Mouse (Mus musculus): Measurements from ENCODE around the gene Cacnb1. TPM values are rescaled to one million over a fixed set of nuclear protein-coding genes. Genes with fewer than 3 reads are reported as not detected.

Cacnb1 gene
- polyA plus RNA-seq, 1 experiment from 2014 or later: 75.2 TPM

DNA sequence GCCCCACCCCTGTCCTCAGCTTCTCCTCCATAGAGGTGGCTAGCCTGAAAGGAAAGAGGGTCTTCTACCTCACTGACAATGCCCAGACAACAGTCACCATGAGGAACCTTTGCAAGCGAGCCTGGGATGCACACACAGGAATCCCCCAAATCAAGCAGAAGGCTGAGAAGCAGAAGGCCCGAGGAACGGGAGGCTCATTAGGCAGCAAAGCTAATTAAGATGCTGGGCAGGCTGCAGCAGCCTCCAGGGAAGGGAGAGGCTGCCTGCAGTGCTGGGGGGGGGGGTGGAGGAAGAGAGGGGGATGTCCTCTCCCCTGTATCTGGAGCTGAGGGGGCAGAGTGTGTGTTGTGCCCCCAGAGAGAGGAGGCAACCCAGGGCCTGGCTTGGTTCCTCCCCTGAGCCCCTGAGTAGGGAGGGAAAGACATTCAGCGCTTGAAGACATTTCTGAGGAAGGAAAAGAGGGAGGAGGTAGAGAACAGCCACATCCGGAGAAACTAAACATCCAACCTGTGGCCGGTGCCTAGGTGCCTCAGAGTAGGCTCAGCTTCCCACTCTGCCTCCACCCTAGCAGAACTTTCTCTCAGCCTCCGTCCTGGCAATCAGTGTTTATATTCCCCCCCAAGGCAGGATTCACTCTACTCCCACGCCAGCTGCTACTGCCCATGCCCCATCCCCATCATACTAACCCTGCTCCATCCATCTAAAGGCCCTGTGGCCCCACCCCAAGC is 2.8 kb downstream of the Cacnb1 start:
- no peak for ATAC-seq (replicated peaks)
- H3K27me3 ChIP-seq (replicated peaks): no peaks in the 10 kb centered on the region
- 14% methylated on average over 8 of the region's 8 CpGs for WGBS

DNA sequence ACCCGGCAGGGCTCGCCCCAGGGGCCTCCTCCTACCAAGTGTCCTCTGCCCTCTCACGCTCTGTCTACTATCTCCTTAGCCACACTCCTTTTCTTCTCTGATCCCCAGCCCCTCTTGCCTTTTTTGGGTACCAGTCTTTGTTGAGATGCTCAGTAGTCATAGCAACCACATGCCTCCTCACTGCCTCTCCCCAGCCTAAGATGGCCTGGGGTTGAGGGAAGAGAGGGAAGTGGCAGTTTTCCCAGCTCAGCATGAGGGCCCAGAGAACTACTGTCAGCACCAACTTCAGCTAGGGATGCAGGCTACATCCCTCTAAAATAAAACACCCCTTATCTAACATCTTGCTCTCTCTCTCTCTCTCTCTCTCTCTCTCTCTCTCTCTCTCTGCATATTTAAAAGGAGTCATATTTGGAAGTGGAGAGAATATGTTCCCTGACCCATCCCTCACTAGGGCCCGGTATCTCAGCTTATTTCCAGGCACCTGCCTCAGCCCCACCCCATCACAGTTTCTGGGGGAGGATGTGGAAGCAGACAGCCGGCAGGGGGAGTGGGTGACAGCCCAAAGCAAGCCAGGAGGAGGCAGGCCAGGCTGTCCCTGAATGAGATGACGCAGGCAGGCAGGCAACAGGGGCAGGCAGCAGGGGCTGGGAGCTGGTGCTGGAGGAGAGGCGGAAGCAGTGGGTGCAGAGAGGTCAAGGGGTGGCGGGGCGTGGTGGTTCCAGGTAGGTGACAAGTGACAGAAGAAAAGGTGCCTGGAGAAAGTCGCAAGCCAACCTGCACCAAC is 3.8 kb downstream of the Cacnb1 start:
- ATAC-seq (replicated peaks): no peak
- Histone ChIP-seq H3K36me3 (replicated peaks) (peaks cover 27% of the 10 kb centered on the region), H3K27ac (peak overlapping the region; percentile 57), H3K4me3 (peak overlapping the region; percentile 86; the same call in 1 of the 2 replicates), H3K27me3 (replicated peaks) (no peaks in the 10 kb centered on the region), H3K4me1 (peaks cover 45% of the 10 kb centered on the region), H3K4me2 (peak overlapping the region; percentile 72), H3K9ac (peak overlapping the region; percentile 95; the same call in 1 of the 2 replicates), H3K9me3 (no peaks in the 10 kb centered on the region)
- 24% methylated on average over 10 of the region's 10 CpGs for WGBS

More for the DNA sequence above, 2.8 kb downstream of the Cacnb1 start:
- Histone ChIP-seq H3K4me2 (peak overlapping the region; percentile 72), H3K4me1 (peaks cover 45% of the 10 kb centered on the region), H3K9ac (peak overlapping the region; percentile 95), H3K9me3 (no peaks in the 10 kb centered on the region), H3K27ac (peak overlapping the region; percentile 57), H3K36me3 (replicated peaks) (peaks cover 18% of the 10 kb centered on the region), H3K4me3 (peak overlapping the region; percentile 86)

DNA sequence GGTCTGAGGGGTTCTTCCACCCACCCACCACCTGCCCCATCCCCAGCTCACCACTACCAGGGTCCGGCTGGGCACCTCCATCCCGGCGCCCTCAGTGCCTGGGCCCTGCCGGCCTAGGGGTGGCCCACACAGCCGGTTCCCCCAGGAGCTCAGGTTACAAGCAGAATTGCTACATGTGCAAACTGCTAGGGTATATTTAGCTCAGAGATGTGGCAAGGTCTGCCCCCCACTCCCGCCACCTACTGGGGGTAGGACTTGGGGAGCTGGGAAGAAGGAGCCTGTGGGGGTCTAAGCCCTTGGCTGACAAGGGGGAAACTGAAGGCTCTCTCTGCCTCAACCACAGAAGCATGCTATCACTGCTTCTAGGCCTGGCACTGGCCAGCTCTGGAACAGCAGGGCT is 4.6 kb downstream of the Cacnb1 start:
- Histone ChIP-seq H3K9ac (no peak overlapping the region), H3K36me3 (replicated peaks) (peaks cover 30% of the 10 kb centered on the region), H3K4me1 (peaks cover 41% of the 10 kb centered on the region), H3K27ac (peak overlapping the region; percentile 39; the same call in 1 of the 2 replicates), H3K4me3 (no peak overlapping the region), H3K27me3 (replicated peaks) (no peaks in the 10 kb centered on the region), H3K9me3 (no peaks in the 10 kb centered on the region), H3K4me2 (no peak overlapping the region)
- no peak for ATAC-seq (replicated peaks)
- WGBS: 72% methylated on average over 6 of the region's 6 CpGs

DNA sequence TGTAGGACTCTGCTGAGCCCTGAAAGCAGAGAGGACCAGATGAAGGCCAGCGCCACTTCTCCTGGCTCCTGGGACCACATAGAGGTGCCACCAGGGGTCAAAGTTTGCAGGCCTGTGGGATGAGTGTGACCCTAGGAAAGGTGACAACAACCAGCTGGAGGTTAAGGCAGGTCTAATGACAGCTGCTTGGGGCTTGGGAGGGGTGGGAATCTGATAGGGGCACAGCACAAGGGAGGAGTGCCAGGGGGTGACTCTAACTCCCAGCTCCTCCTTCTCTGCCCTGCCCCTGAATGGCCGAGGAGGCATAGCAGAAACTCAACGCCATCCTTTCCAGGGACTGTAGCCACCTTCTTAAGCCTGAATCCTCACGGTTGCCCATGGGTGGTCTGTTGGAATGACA is 6.0 kb downstream of the Cacnb1 start:
- H3K27me3 ChIP-seq (replicated peaks): no peaks in the 10 kb centered on the region
- peaks cover 40% of the 10 kb centered on the region for H3K36me3 ChIP-seq (replicated peaks)
- H3K9ac ChIP-seq: no peak overlapping the region
- WGBS: 70% methylated on average over 4 of the region's 4 CpGs
- H3K9me3 ChIP-seq: no peaks in the 10 kb centered on the region
- ATAC-seq (replicated peaks): no peak
- H3K27ac ChIP-seq: no peak overlapping the region
- no peak overlapping the region for H3K4me3 ChIP-seq
- H3K4me2 ChIP-seq: no peak overlapping the region
- H3K4me1 ChIP-seq: peaks cover 38% of the 10 kb centered on the region

DNA sequence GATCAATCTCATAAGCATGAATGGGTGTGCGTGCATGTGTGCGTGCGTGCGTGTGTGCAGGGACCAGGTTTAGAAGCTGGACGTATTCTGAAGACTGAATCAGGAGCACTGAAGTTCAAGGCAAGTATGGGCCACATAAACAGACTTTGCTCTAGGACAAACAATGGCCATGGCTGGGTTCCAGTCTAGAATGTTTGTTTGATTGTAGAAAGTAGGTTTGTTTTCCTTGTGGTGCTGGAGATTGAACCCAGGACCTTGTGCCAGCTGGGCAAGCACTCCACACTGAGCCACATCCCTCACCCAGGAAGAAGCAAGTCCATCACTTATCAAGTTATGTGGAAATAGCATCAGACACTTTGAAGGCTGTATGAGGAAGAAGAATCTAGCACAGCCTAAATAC is 6.7 kb downstream of the Cacnb1 start:
- ATAC-seq (replicated peaks): no peak
- Histone ChIP-seq H3K9me3 (no peaks in the 10 kb centered on the region), H3K27me3 (replicated peaks) (no peaks in the 10 kb centered on the region), H3K4me3 (no peak overlapping the region), H3K9ac (no peak overlapping the region), H3K36me3 (replicated peaks) (peaks cover 44% of the 10 kb centered on the region), H3K4me2 (no peak overlapping the region), H3K27ac (no peak overlapping the region), H3K4me1 (peaks cover 32% of the 10 kb centered on the region)
- WGBS: 94% methylated on average over 5 of the region's 5 CpGs

DNA sequence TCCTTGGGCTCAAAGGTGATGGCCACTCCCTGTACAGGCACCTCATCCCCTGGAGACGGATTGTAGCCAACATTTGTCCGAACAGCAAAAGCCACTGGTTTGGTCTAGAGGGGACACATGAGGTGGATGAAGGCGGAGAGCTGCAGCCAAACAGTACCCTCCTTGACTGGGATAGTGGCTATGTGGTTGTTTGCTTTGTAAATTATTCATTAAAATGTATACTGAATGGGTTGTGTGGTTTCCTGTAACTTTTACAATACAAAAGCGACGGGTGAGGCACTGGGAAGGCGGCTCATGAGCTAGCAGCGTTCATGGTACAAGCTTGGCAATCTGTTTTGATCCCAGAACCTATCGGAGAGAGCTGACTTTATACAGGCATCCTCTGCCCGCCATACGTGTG is 10.0 kb downstream of the Cacnb1 start:
- Histone ChIP-seq H3K36me3 (replicated peaks) (peaks cover 65% of the 10 kb centered on the region), H3K4me3 (no peak overlapping the region), H3K9ac (no peak overlapping the region), H3K4me2 (no peak overlapping the region), H3K4me1 (no peaks in the 10 kb centered on the region), H3K27ac (no peak overlapping the region), H3K9me3 (no peaks in the 10 kb centered on the region), H3K27me3 (replicated peaks) (no peaks in the 10 kb centered on the region)
- no peak for ATAC-seq (replicated peaks)
- 85% methylated on average over 10 of the region's 10 CpGs for whole genome bisulfite sequencing

DNA sequence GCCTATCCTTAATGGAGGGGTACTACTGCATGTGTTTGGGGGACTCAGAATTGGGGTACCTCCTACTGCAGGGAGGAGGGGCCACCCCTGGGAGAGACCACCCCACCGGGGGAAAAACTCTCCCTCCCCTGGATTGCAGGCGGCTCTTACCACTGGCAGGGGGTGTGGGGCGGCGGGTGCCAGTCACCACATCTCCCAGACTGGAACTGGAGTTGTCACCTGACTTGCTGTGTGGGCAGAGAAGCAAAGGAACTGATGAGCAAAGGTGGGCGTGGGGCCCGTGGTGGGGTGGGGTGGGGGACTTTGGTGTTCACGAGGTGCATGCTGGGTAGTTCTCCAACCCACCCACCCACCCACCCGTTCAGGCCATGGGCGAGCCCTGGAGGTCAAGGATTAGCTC is 11.1 kb downstream of the Cacnb1 start:
- WGBS: 67% methylated on average over 9 of the region's 9 CpGs
- no peaks in the 10 kb centered on the region for H3K27me3 ChIP-seq (replicated peaks)
- H3K4me3 ChIP-seq: no peak overlapping the region
- no peak; the same call in 1 of the 2 replicates for ATAC-seq (replicated peaks)
- H3K9ac ChIP-seq: no peak overlapping the region
- H3K4me1 ChIP-seq: no peaks in the 10 kb centered on the region
- H3K27ac ChIP-seq: no peak overlapping the region
- H3K36me3 ChIP-seq (replicated peaks): peaks cover 64% of the 10 kb centered on the region
- no peaks in the 10 kb centered on the region for H3K9me3 ChIP-seq
- no peak overlapping the region for H3K4me2 ChIP-seq

DNA sequence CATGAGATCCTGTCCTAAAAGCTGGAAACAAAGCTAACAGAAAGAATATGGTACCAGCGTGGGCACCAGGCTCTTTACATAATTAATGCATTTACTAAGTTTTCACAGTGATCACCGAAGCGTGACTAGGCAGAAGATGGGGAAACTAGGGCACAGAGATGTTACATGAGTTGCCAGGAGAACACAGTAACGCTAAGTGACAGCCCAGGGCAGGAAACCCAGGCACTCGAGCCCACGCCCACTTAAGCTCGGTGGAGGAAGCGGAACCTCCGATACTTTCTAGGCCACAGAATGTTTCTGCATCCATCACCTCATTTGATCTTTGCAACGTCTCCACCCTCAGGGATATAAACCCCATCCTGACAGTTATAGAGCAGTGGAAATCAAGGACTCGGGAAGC is 14.7 kb downstream of the Cacnb1 start:
- peaks cover 3% of the 10 kb centered on the region; the same call in 1 of the 2 replicates for H3K4me1 ChIP-seq
- H3K4me3 ChIP-seq: no peak overlapping the region
- 80% methylated on average over 11 of the region's 11 CpGs for WGBS
- no peak overlapping the region for H3K27ac ChIP-seq
- H3K4me2 ChIP-seq: no peak overlapping the region
- ATAC-seq (replicated peaks): no peak
- no peak overlapping the region for H3K9ac ChIP-seq
- H3K9me3 ChIP-seq: no peaks in the 10 kb centered on the region
- peaks cover 50% of the 10 kb centered on the region for H3K36me3 ChIP-seq (replicated peaks)
- H3K27me3 ChIP-seq (replicated peaks): no peaks in the 10 kb centered on the region

DNA sequence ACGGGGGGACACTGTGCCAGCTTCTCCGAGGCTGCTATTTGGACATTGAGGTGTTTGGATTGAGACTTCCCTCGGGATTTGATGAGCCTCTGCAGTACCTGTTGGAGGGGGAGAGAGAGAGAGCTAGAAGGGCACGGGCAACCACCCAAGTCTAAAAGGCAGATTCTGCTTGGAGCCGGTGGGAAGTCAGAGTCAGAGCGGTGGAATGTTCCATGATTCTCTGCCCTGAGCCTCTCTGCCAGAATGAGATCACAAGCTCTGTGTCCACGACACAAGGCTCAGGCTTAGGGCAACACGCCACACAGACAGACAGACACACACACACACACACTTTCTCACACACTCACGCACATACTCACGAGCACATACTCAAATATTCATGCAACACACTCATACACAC is 17.1 kb downstream of the Cacnb1 start:
- peaks cover 6% of the 10 kb centered on the region; the same call in 1 of the 2 replicates for H3K4me1 ChIP-seq
- no peaks in the 10 kb centered on the region for H3K27me3 ChIP-seq (replicated peaks)
- H3K4me3 ChIP-seq: no peak overlapping the region
- ATAC-seq (replicated peaks): no peak
- H3K27ac ChIP-seq: no peak overlapping the region
- H3K36me3 ChIP-seq (replicated peaks): peaks cover 34% of the 10 kb centered on the region
- WGBS: 88% methylated on average over 10 of the region's 10 CpGs
- no peak overlapping the region for H3K9ac ChIP-seq
- no peak overlapping the region for H3K4me2 ChIP-seq
- no peaks in the 10 kb centered on the region for H3K9me3 ChIP-seq

DNA sequence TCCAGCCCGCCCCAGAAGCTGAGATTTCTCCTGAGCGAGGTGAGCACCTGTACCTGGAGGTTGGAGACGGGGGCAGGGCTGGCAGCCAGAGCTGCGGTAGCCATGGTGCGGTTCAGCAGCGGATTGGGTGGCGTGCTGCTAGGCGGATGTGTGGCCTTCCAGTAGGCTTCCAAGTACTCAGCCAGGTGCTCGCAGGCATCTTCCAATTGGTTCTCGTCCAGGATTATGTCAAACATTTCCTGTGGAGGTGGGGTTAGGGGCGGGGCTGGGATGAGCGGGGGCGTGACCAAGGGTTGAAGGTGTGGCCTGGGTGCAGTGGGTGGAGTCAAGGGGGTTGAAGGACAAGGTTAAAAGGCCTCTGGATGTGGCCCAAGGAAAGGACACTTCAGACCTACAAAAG is 17.8 kb downstream of the Cacnb1 start:
- no peak overlapping the region for H3K27ac ChIP-seq
- no peak overlapping the region for H3K4me3 ChIP-seq
- H3K4me2 ChIP-seq: no peak overlapping the region
- H3K9me3 ChIP-seq: no peaks in the 10 kb centered on the region
- H3K27me3 ChIP-seq (replicated peaks): no peaks in the 10 kb centered on the region
- H3K9ac ChIP-seq: no peak overlapping the region
- 52% methylated on average over 13 of the region's 13 CpGs for WGBS
- H3K4me1 ChIP-seq: peaks cover 6% of the 10 kb centered on the region; the same call in 1 of the 2 replicates
- ATAC-seq (replicated peaks): no peak
- H3K36me3 ChIP-seq (replicated peaks): peaks cover 28% of the 10 kb centered on the region

DNA sequence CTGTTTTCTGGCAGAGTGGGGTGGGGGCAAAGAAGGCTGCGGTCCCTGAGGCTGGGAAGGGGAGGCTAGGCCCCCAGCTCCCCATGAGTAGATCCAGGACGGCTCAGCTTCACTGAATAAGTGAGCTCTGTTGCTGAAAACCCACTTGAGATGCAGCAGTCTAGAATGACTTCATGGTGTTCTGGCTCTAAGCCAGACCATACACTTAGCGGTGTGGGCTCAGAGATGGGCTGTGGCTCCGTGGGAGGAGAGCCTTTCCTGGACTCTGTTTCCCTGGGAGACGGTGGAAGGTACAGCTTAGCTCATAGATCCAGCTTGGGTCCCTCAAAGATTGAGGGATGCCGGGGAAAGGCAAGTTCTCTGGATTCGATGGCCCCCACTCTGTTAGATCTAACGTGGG is 18.7 kb downstream of the Cacnb1 start:
- H3K4me3 ChIP-seq: no peak overlapping the region
- no peaks in the 10 kb centered on the region for H3K9me3 ChIP-seq
- H3K4me1 ChIP-seq: peaks cover 8% of the 10 kb centered on the region; the same call in 1 of the 2 replicates
- no peak overlapping the region for H3K27ac ChIP-seq
- H3K27me3 ChIP-seq (replicated peaks): no peaks in the 10 kb centered on the region
- 76% methylated on average over 8 of the region's 8 CpGs for WGBS
- no peak overlapping the region for H3K9ac ChIP-seq
- no peak for ATAC-seq (replicated peaks)
- no peak overlapping the region for H3K4me2 ChIP-seq
- peaks cover 19% of the 10 kb centered on the region for H3K36me3 ChIP-seq (replicated peaks)

DNA sequence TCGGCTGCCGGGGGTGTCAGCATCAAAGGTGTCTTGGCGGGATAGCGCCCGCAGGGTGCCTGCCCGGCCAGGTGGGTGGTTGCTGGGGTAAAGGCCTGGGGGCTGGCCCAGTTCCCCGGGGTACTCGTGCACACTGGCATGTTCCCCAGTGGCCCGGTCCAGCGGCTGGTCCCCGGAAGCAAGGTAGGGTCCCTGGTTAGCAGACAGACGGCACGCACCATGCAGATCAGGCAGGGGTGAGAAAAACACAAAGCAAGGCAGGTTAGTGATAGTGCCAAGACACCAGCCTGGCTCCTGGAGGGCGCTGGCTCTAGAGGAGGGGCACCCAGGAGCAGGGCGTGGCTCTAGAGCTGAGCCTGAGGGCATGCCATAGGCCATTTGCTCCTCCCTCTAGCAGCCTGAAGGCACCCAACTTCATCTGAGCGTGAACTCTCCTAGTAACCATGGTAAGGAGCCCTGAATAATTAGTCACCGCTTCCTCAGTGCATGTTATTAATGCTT is 19.6 kb downstream of the Cacnb1 start:
- Histone ChIP-seq H3K9me3 (no peaks in the 10 kb centered on the region), H3K4me2 (no peak overlapping the region), H3K27me3 (replicated peaks) (no peaks in the 10 kb centered on the region), H3K36me3 (replicated peaks) (peaks cover 16% of the 10 kb centered on the region), H3K9ac (no peak overlapping the region), H3K4me1 (peaks cover 9% of the 10 kb centered on the region; the same call in 1 of the 2 replicates), H3K4me3 (no peak overlapping the region), H3K27ac (no peak overlapping the region; the same call in 1 of the 2 replicates)
- WGBS: 45% methylated on average over 17 of the region's 17 CpGs
- ATAC-seq (replicated peaks): 0 out of 2 replicates have a peak, but pooled peaks have one; percentile 7
